In genomic region chr2:156814893-156815292, GRCm38 (mm10) we compare ENCODE assay signal across 12 mouse cellular contexts. TPM values are rescaled to one million over a fixed set of nuclear protein-coding genes. Genes with fewer than 3 reads are reported as not detected.
A peak's percentile ranks its signal among the peaks of the same experiment; 100 is the strongest.
DNase-seq lines count a peak whose midpoint lies in the region; ATAC-seq lines count a peak whose summit lies in the region.
"Had no signal": no experiment of that assay in that cellular context is flagged by ENCODE, and none has a peak within 500 bp of the region (broad histone marks: within the 10 kb centered on the region; RNA-seq: fewer than 3 reads in every experiment).

No protein-coding gene starts in this region.

- H3K4me1 ChIP-seq in forebrain, embryonic 11.5 days (replicated peaks; ENCODE audit: control insufficient read depth, insufficient read depth, low read length) = no peaks in the 10 kb centered on the region
- H3K4me1 ChIP-seq in forebrain, embryonic 14.5 days (ENCODE audit: control insufficient read depth, insufficient read depth, low read length) = no peaks in the 10 kb centered on the region
- H3K4me1 ChIP-seq in kidney, embryonic 14.5 days (ENCODE audit: control insufficient read depth, insufficient read depth, low read length) = peaks cover 23% of the 10 kb centered on the region
- H3K4me1 ChIP-seq: forebrain, embryonic 15.5 days had no signal

- no peak overlapping the region for H3K4me3 ChIP-seq in forebrain, embryonic 11.5 days (ENCODE audit: low read depth, low read length)
- no peak overlapping the region for H3K4me3 ChIP-seq in forebrain, embryonic 14.5 days (ENCODE audit: low read depth, low read length)
- H3K4me3 ChIP-seq in kidney, embryonic 14.5 days (ENCODE audit: low read length) = no peak overlapping the region
- H3K4me3 ChIP-seq: forebrain, embryonic 15.5 days; midbrain, embryonic 12.5 days had no signal

- 0 out of 2 replicates have a peak overlapping the region, but pooled peaks have one; percentile 4 for H3K27ac ChIP-seq in forebrain, embryonic 11.5 days (ENCODE audit: low read depth, low read length)
- no peak overlapping the region for H3K27ac ChIP-seq in forebrain, embryonic 14.5 days (ENCODE audit: low read depth, low read length)
- H3K27ac ChIP-seq in kidney, embryonic 14.5 days (ENCODE audit: low read depth, low read length) = peak overlapping the region; percentile 78
- H3K27ac ChIP-seq: forebrain, embryonic 15.5 days had no signal

- no peak for DNase-seq in forebrain, embryonic 11.5 days (ENCODE audit: low spot score)
- DNase-seq in forebrain, embryonic 14.5 days (ENCODE audit: low spot score) = no peak
- no peak for DNase-seq in kidney, adult 9 months
- peak; percentile 11 for DNase-seq in embryo, embryonic 10.5 days (ENCODE audit: low spot score)
- DNase-seq in kidney, postnatal 14 days = peak; percentile 26
- no peak for DNase-seq in layer of hippocampus, adult 8-10 months (ENCODE audit: low spot score in 2 of 2)
- no peak for DNase-seq in spleen, postnatal 14 days (ENCODE audit: low spot score in 2 of 2)
- DNase-seq: cerebellum, postnatal 25 days had no signal

- no peaks in the 10 kb centered on the region for H3K27me3 ChIP-seq in forebrain, embryonic 11.5 days (ENCODE audit: control insufficient read depth, insufficient read depth, low read length)
- H3K27me3 ChIP-seq in forebrain, embryonic 14.5 days (replicated peaks; ENCODE audit: control insufficient read depth, insufficient read depth, low read length) = no peaks in the 10 kb centered on the region
- no peaks in the 10 kb centered on the region for H3K27me3 ChIP-seq in kidney, embryonic 14.5 days (ENCODE audit: control insufficient read depth, insufficient read depth, low read length)
- H3K27me3 ChIP-seq: forebrain, embryonic 15.5 days; midbrain, embryonic 12.5 days had no signal

- ATAC-seq in forebrain, embryonic 11.5 days (replicated peaks; ENCODE audit: low FRiP score) = no peak
- ATAC-seq in forebrain, embryonic 14.5 days = no peak
- peak; percentile 34; the same call in 1 of the 2 replicates for ATAC-seq in kidney, embryonic 14.5 days (ENCODE audit: low FRiP score, low TSS enrichment)
- ATAC-seq: forebrain, embryonic 15.5 days had no signal

- H3K36me3 ChIP-seq in forebrain, embryonic 11.5 days (ENCODE audit: control insufficient read depth, insufficient read depth, low read length) = no peaks in the 10 kb centered on the region
- no peaks in the 10 kb centered on the region for H3K36me3 ChIP-seq in forebrain, embryonic 14.5 days (ENCODE audit: control insufficient read depth, insufficient read depth, low read length)
- no peaks in the 10 kb centered on the region for H3K36me3 ChIP-seq in kidney, embryonic 14.5 days (ENCODE audit: control insufficient read depth, insufficient read depth, low read length)
- H3K36me3 ChIP-seq: forebrain, embryonic 15.5 days; midbrain, embryonic 12.5 days had no signal

- H3K9ac ChIP-seq in forebrain, embryonic 11.5 days (ENCODE audit: low read length) = no peak overlapping the region
- no peak overlapping the region for H3K9ac ChIP-seq in forebrain, embryonic 14.5 days (ENCODE audit: low read length)
- no peak overlapping the region; the same call in 1 of the 2 replicates for H3K9ac ChIP-seq in kidney, embryonic 14.5 days (ENCODE audit: low read depth, low read length)
- H3K9ac ChIP-seq: forebrain, embryonic 15.5 days had no signal

- no peak overlapping the region for H3K4me2 ChIP-seq in forebrain, embryonic 11.5 days (ENCODE audit: low read depth, low read length, severe bottlenecking)
- H3K4me2 ChIP-seq in forebrain, embryonic 14.5 days (ENCODE audit: low read length) = no peak overlapping the region
- peak overlapping the region; percentile 2; the same call in 1 of the 2 replicates for H3K4me2 ChIP-seq in kidney, embryonic 14.5 days (replicated peaks; ENCODE audit: low read depth, low read length)
- H3K4me2 ChIP-seq: forebrain, embryonic 15.5 days; liver, embryonic 11.5 days; midbrain, embryonic 12.5 days had no signal

- no peaks in the 10 kb centered on the region for H3K9me3 ChIP-seq in forebrain, embryonic 11.5 days (ENCODE audit: control insufficient read depth, low read length)
- H3K9me3 ChIP-seq in forebrain, embryonic 14.5 days (replicated peaks; ENCODE audit: control insufficient read depth, low read length) = no peaks in the 10 kb centered on the region
- no peaks in the 10 kb centered on the region for H3K9me3 ChIP-seq in kidney, embryonic 14.5 days (ENCODE audit: control insufficient read depth, low read length)
- H3K9me3 ChIP-seq: forebrain, embryonic 15.5 days; midbrain, embryonic 12.5 days had no signal

- 40% methylated on average over 5 of the region's 5 CpGs for WGBS in forebrain, embryonic 11.5 days
- 52% methylated on average over 5 of the region's 5 CpGs for WGBS in forebrain, embryonic 14.5 days
- 7% methylated on average over 5 of the region's 5 CpGs for WGBS in kidney, embryonic 14.5 days

RNA-seq across cellular contexts. Expression of gene Tgif2, which starts 24.9 kb away (rescaled TPM):
- polyA plus RNA-seq in forebrain, embryonic 11.5 days (2014; fragmentation: Nextera tagmentation; extraction: Ambion mirVana) = 109 and 110 TPM in 2 replicates
- polyA plus RNA-seq in forebrain, embryonic 14.5 days (2014; fragmentation: Nextera tagmentation; extraction: Ambion mirVana) = 45.1 and 48.0 TPM in 2 replicates
- polyA plus RNA-seq in kidney, embryonic 14.5 days (2014; fragmentation: Nextera tagmentation; extraction: Ambion mirVana) = 67.8 and 78.1 TPM in 2 replicates
- 1 to 10 TPM in 1 of 4 experiments, under 1 TPM in 3; 0.66 to 2.6 (median 0.82) TPM for total RNA-seq in layer of hippocampus, adult 8-10 months (2022)

RNA-seq across cellular contexts. Expression of gene Myl9, which starts 39.7 kb away (rescaled TPM):
- polyA plus RNA-seq in forebrain, embryonic 11.5 days (2014; fragmentation: Nextera tagmentation; extraction: Ambion mirVana) = 105 and 121 TPM in 2 replicates
- 40.5 and 44.1 TPM in 2 replicates for polyA plus RNA-seq in forebrain, embryonic 14.5 days (2014; fragmentation: Nextera tagmentation; extraction: Ambion mirVana)
- 218 and 250 TPM in 2 replicates for polyA plus RNA-seq in kidney, embryonic 14.5 days (2014; fragmentation: Nextera tagmentation; extraction: Ambion mirVana)
- 10 to 100 TPM; 10.4 to 22.0 (median 16.4) TPM for total RNA-seq in layer of hippocampus, adult 8-10 months (2022)

RNA-seq across cellular contexts. Expression of gene 4930518I15Rik, which starts 42.9 kb away (rescaled TPM):
- polyA plus RNA-seq in forebrain, embryonic 11.5 days (2014; fragmentation: Nextera tagmentation; extraction: Ambion mirVana) = 9.9 and 10.0 TPM in 2 replicates
- 2.7 and 4.7 TPM in 2 replicates for polyA plus RNA-seq in forebrain, embryonic 14.5 days (2014; fragmentation: Nextera tagmentation; extraction: Ambion mirVana)
- 6.4 and 7.4 TPM in 2 replicates for polyA plus RNA-seq in kidney, embryonic 14.5 days (2014; fragmentation: Nextera tagmentation; extraction: Ambion mirVana)
- 1 to 10 TPM; 2.6 to 4.2 (median 3.9) TPM for total RNA-seq in layer of hippocampus, adult 8-10 months (2022)

RNA-seq across cellular contexts. Expression of gene Rab5if, which starts 48.0 kb away (rescaled TPM):
- 186 and 189 TPM in 2 replicates for polyA plus RNA-seq in forebrain, embryonic 11.5 days (2014; fragmentation: Nextera tagmentation; extraction: Ambion mirVana)
- 163 and 174 TPM in 2 replicates for polyA plus RNA-seq in forebrain, embryonic 14.5 days (2014; fragmentation: Nextera tagmentation; extraction: Ambion mirVana)
- polyA plus RNA-seq in kidney, embryonic 14.5 days (2014; fragmentation: Nextera tagmentation; extraction: Ambion mirVana) = 199 and 227 TPM in 2 replicates
- total RNA-seq in layer of hippocampus, adult 8-10 months (2022) = 10 to 100 TPM; 80.0 to 94.3 (median 87.5) TPM

Comparison
In these comparisons a context has a peak if more than half of its experiments do, and no peak if none do; other contexts are left out.
1. DNase-seq: peak in embryo, embryonic 10.5 days (single experiment) and kidney, postnatal 14 days (single experiment); none in forebrain, embryonic 11.5 days (single experiment), forebrain, embryonic 14.5 days (single experiment), kidney, adult 9 months (single experiment), layer of hippocampus, adult 8-10 months (0 of 2) and spleen, postnatal 14 days (0 of 2).